Mouse (Mus musculus) heart, postnatal 0 days (tissue): ENCODE data around the gene Cspg5.

Source experiments
- CTCF ChIP-seq: IDR thresholded peaks from 2 replicates; pipeline ENCODE4 v1.5.1; 2016; ENCODE audit warnings: antibody characterized with exemption, control low read depth, low read depth
- EP300 ChIP-seq: IDR thresholded peaks from 2 replicates; pipeline ENCODE4 v1.6.1; 2016; ENCODE audit warnings: antibody characterized with exemption, low read depth

GRCm38 (mm10) chr9:110293873-110294415 lies 50.4 kb downstream of the Cspg5 start:
- TF ChIP-seq CTCF (no peak), EP300 (no peak)
